Mouse (Mus musculus) cerebellum, postnatal 4 days (tissue): ENCODE measurements around the gene Zfp319.

ENCODE experiments used
- DNase-seq, 2 experiments: peaks; one replicate each; pipeline ENCODE4 v3.0.0; 2022; ENCODE audit warnings: low spot score in 2 of 2, mixed read lengths in 1 of 2

Gene Zfp319

DNA sequence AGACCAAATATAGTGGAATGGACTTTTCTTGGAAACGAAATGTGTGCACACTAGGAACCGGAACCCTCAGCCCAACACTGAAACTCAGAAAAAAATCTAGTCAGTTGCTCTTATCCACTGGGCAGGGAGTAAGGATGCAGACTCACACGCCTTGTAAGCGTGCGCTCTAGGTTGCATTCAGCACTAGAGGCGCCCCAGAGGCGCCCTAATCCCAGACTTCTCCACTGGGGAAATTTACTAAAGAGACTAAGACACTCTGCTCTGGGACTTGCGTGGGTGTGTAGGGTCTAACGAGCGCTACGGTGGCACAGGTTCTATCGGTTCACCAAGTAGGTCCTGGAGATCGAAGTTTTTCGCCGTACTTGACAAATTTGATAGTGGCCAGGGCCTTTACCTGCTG lies 19.7 kb upstream of the Zfp319 start:
- DNase-seq, result no peak

- DNase-seq, result peak in 1 of 2 experiments; percentile 72
Measured at GRCm38 (mm10) chr8:95348811-95349630, 17.3 kb upstream of the Zfp319 start.

- no peak for DNase-seq
Measured at GRCm38 (mm10) chr8:95348356-95348755, 16.6 kb upstream of the Zfp319 start.

DNA sequence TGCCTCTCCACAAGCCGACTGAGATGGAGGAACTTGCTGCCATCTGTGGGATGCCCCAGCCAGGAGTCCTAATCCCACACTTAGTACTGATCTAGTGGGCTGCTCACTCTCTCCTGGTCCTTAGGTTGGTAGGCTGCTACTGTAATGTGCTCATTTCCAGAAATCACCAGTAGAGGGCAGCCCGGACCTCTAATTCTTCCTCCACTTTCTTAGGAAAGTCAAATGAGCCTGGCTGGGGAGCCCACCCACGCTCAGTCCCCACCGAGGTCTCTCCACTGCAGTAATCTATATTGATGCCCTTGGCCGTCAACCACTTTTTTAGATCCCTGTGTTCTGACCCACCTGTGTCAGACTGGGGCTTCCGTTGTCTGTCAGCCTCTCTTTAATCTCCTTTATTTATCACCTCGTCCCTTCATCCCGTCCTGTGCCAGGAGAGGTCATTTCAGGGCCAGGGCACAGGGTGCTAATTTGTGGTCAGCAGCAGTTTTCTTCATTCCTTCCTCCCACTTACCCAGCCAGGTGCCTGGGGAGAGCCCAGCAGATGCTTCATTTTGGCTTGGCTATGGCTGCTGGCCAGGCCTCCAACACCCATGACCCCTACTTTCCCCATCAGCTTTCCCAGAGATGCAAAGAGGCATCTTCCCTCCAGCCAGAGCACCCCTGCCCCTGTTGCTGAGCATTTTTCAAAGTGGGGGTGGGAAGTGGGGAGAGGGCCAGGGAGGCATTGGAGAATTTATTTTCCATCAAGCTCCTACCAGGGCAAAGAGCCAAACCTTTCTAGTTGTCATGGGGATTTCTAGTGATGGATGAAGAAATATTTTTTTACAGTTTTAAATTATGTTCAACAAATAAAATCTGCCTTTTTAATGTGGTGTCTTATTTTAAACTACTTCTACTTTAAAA lies 15.1 kb upstream of the Zfp319 start:
- peak; percentile 58 to 85 for DNase-seq

DNA sequence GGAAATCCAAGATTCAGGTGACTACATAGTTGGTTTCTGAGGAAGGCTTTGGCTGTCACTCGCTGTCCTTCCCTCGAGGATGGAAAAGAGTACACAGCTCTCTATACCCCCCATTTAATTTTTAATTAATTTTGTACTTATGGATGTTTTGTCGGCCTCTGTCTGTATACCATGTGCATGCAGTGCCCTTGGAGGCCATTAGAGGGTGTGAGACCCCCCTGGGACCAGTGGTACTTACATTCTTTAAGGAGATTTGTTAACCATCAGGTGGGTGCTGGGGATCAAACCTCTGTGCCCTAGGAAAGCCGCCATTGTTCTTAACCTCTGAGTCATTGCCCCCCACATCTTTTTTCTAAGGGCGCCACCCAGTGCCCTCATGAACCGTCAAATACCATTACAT lies 12.9 kb upstream of the Zfp319 start:
- no peak for DNase-seq

- DNase-seq, result no peak
Measured at GRCm38 (mm10) chr8:95341721-95342120, 10.0 kb upstream of the Zfp319 start.

DNA sequence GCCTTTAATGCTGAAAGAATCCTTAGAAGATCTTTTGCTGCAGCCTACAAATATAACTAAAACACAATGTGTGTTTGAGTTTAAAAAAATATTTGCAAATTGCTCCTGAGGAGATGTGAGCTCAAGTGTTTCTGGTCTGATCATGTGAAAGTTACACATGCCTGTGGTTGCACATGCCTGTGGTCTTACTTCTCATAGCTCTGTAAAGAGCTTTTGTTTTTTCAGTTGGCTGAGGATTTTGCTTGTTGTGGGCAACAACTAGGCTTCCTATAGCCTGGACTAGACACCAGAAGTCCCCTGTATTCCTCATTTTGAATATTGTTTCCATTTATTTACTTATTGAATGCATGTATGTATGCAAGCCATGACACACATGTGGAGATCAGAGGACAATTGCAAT lies 4.6 kb upstream of the Zfp319 start:
- DNase-seq, result no peak

DNA sequence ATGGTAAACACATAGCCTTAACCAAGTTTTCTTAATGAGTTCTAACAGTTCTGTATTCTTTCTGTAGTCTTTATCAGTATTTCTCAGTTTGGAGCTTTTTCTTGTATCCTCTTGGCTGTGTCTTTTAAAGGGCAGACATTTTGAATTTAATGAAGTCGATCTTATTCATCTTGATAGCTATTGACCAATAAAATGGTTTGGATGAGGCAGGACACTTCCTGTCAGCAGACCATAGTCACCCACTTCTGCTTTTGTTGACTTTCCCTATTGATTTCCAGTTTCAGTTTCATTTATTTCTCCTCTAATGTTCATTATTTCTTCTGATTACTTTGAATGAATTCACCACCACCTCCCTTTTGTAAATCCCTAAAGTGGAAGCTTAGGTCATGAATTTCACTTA lies 4.0 kb upstream of the Zfp319 start:
- DNase-seq, result no peak

DNA sequence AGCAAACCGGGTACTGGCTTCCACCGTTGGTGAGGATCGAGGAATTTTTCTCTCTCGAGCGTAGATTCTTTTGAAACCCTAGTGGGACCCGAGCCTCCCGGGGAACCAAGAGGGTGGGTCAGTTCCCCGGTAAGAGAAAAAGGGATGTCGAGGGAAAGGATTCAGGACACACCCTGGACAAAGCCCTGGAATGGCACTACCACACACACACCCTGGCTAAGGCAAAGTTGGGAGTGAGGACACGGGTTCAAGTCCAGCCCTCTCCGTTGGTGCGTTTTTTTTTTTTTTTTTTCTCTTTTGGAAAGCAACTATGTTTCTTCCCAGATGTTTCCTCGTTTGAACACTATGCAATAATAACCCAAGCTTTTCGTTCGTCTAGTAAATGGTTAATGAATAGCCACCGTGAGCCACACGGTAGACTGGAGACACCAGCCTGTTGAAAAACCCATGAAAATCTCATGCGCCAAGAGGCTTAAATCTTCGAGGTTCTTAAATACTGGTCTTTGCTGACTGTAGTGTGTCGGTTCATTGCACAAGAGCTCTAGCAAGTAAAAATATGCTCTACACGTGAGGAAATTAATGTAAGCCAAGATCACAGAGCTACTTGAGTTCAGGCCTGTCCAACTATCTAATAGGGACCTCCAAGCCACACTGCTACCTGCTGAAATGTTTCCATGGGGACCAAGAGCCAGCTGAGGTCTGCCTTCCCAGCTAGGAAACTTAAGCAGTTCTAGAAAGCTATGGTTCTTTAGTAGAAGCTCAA lies 868 bp upstream of the Zfp319 start:
- no peak for DNase-seq

- no peak for DNase-seq
Measured at GRCm38 (mm10) chr8:95331156-95331719, 512 bp downstream of the Zfp319 start.

- no peak for DNase-seq
Measured at GRCm38 (mm10) chr8:95330367-95330766, 1.4 kb downstream of the Zfp319 start.

DNA sequence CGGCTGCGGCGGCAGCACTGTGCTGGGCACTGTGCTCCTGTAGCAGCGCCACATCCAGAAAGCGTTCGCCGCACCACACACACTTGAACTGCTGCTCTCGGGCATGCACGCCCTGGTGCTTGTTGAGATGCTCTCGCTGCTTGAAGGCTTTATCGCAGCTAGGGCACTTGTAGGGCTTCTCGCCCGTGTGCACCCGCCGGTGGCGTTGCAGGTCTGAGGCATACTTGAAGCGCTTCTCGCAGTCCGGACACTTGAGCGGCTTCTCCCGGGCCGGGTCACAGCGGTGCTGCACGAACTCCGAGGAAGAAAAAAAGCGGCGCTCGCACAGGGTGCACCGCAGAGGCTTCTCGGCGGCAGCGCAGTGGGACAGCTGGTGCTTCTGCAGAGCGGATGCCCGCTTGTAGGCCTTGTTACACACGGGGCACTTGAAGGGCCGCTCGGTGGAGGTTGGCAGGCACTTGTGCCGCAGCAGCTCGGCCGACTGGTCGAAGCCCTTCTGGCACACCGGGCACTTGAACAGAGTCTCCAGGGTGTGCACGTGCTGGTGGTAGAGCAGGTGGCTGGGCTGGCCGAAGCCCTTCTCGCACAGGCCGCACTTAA lies 3.8 kb downstream of the Zfp319 start:
- no peak for DNase-seq

DNA sequence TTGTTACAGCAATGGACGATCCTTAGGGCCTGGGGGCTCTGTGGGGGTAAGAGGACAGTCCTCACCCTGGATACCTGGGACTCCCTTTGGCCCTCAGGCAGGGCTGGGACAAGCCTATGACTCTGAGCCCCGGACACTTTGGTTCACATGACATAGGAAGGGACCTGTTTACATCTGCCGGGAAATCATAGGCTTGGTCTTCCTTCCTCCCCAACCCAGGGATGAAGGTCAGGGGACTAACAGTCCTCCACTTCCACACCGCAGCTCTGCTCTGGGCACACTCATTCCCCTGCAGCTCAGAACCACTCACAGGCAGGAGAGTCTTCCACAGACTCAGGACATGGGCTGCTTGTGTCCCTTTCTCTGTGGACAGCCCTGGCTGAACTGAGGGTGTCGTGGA lies 4.9 kb downstream of the Zfp319 start:
- DNase-seq, result no peak

- DNase-seq, result no peak
Measured at GRCm38 (mm10) chr8:95324646-95325045, 7.1 kb downstream of the Zfp319 start.

DNA sequence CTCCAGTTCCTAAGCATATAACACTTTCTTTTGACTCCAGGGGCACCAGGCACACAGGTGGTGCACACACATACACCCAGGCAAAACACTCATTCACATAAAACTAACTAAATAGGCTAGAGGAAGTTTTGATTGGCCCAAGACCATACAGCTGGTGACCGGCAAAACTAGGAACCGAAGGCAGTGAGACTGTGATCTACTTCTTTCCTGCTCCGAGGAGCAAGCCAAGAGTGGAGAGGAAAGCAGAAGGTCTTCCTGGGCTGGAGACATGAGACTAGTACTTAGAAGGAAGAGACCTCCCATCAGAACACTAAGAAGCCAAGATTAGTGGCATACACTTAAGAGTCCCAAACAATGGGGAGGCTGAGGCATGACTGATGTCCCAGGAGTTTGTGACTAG lies 8.5 kb downstream of the Zfp319 start:
- DNase-seq, result no peak

- DNase-seq, result peak in 1 of 2 experiments; percentile 43
Measured at GRCm38 (mm10) chr8:95320224-95321139, 11.3 kb downstream of the Zfp319 start.

DNA sequence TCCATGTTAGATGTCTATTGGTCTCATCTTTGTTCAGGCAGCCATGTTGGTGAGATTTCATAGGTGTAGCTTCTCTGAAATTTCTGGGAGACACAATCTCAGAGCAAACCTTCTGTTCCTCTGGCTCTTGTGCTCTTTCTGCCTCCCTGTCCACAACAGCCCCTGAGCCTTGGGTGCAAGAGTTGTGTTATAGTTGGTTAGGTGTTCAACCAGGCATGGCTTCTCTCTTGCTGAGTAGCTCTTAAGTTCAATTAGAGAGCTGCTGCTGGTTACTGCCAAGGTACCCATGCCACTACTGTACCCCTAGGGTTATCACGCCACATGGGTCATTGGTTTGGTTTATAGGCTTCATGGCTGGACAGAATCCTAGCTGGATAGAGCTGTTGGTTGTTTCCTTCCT lies 16.4 kb downstream of the Zfp319 start:
- no peak for DNase-seq

- no peak for DNase-seq
Measured at GRCm38 (mm10) chr8:95314707-95315106, 17.0 kb downstream of the Zfp319 start.

GRCm38 (mm10) chr8:95313857-95314256 lies 17.9 kb downstream of the Zfp319 start:
- no peak for DNase-seq

GRCm38 (mm10) chr8:95312836-95313235 lies 18.9 kb downstream of the Zfp319 start:
- no peak for DNase-seq
